Mouse (Mus musculus) T-helper 2 cell (primary cell): ENCODE measurements around the gene Fgf3.

ENCODE experiments used
- in situ Hi-C: fragments of 300-600 bp; cut with MboI, MseI; formaldehyde crosslinking; loops from one replicate; pipeline ENCODE4 v1.15.1; 2025; ENCODE audit warnings: high pct_unique_total_duplicates

The Fgf3 gene

DNA sequence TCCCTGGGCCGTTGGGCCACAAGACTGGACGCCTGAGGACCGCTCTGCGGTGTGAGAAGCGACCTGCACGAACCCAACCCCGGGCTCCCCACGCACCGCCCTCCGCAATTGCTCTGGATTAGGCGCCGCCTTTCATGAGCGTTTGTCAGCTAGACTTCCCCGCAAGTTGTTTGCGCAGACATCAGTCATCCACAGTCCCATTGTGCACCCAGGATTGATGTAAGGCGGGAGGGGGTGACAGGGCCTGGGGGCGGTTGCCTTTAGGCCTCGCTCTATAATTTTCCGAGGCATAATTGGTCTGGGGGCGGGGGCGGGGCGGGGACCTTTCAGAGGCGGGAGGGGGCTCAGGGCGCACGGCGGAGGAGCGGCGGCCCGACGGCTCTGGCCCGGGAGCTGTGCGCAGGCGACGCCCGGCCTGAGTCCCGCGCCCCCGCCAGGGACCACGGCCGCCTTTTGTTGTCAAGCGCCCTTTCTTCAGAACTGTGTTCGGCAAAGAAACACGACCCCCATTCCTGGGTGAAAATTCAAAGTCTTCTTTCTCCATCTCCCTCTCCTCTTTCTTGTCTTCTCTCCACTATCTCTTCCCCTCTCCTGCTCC, at the start of gene Fgf3:
Gene Fgf3, plus strand, starts transcription at position 193 of the 598 bp plus-strand sequence.
- in situ Hi-C loops, result no loop called here

GRCm38 (mm10) chr7:144788631-144789030, 49.3 kb upstream of the Fgf3 start:
- in situ Hi-C loops, result no loop called here

GRCm38 (mm10) chr7:144789601-144790556, 48.0 kb upstream of the Fgf3 start:
- in situ Hi-C loops, result no loop called here

DNA sequence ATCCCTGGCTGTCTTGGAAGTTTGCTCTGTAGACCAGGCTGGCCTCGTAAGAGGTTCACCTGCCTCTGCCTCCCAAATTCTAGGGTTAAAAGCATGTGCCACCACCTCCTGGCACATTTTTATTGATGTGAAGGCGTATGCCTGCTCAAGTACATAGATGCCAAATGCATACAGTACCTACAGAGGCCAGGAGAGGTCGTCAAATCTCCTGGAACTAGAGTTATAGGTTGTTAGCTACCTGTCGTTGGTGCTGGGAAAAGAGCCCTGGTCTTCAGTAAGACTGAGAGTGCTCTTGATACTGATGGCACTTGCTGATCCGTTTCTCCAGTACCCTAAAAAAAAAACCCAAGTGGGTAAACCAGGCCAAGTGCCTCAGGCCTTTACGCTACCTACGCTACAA, 46.5 kb upstream of the Fgf3 start:
- in situ Hi-C loops, result no loop called here

DNA sequence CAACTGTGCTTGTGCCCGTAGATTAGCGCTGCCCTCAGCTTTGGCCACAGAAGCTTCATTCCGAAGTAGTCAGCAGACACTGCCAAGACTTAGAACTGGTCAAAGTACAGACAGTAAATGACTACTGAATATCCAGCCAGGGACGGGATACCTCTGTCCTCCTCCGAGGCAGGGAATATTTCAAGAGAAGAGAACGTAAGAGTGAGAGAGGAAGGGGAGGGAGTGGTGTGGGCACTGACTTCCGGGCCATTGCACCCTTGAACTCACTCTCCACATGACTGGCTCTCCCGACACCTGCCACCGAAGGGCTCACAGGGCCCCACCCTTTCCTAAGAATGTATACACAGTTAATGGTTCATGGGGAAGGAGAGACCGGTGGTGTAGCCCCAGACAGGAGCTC, 44.6 kb upstream of the Fgf3 start:
- in situ Hi-C loops, result no loop called here

DNA sequence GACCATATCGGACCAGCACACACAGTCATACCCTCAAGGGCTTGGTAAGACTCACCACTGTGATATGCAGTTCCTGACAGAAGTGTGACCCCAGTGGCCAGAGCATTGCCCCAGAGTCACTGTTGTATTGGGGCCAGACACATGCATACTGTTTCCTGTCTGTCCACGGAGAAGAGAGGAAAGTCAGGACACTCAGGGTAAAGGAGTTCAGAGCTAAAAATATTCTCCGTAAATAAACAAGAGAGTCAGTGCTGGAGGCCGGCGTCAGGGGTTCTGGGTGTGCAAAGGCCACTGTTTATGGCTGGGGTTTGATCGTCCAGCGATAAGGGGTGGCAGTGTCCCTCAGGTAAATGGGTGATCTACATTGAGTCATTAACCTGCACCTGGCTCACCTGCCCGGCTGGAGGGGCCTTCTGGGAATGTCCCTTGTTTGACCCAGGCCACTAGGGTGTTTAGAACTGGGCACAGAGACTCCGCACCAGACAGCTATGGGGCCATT, 41.9 kb upstream of the Fgf3 start:
- in situ Hi-C loops, result no loop called here

GRCm38 (mm10) chr7:144796986-144797735, 40.7 kb upstream of the Fgf3 start:
- in situ Hi-C loops, result no loop called here

GRCm38 (mm10) chr7:144798471-144798870, 39.4 kb upstream of the Fgf3 start:
- in situ Hi-C loops, result no loop called here

DNA sequence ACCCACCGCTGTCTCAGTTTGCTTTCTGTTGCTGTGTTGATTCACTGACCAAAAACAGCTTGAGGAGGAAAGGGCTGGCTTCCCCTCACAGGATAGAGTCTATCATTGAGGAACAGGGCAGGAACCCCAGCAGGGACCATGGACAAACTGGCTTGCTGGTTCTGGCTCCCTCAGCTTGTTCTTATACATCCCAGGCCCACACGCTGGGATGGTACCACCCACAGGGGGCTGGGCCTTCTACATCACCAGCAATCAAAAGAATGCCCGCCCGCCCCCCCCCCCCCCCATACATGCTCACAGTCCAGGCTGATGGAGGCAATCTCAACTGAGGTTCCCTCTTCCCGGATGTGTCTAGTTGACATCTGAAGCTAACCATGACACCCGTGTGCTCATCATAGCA, 30.8 kb upstream of the Fgf3 start:
- in situ Hi-C loops, result no loop called here

DNA sequence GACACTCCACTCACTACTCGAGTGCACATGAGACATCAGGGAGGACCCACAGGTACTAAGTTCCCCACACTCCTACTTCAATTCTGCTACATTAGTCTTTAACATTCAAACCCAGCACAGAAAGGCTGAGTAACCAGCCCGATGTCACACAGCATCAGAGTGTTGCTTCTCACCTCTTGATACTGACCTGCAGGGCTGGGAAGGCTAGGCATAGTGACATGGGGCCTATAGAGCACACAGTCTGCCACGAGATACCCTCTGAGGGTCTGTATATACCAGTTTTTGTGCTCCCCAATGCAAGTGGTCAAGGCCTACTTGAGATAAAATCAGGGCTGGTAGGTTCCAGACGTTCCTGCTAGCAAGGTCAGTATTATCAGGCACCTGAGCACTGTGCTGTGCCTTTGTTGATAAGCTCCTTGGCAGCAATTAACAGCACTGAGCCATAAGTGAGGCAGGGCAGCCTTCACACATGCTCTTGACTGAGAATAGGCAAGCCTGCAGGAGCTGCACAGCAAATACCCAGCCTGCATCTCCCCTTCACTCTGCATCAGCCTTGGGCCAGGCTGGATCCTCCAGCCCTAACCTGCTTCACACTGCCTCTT, 29.8 kb upstream of the Fgf3 start:
- in situ Hi-C loops, result no loop called here

DNA sequence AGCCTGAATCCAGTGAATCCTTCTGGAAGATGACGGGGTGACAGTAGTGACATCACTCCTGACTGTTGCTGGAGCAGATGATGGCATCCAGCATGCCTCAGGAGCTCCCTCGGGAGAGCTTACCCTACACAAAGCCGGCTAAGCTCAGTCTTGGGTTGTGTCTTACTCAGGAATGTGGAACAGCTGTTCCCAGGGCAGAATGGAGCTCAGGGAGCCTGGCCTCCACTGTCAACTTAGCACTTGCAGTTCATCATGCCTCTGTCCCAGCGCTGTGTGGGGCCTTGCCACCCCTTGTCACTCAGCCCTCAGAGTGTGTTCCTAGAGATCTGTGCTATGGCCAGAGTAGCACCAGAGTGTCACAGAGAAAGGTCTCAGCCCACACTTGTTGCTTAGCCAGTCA, 26.4 kb upstream of the Fgf3 start:
- in situ Hi-C loops, result no loop called here

- in situ Hi-C loops, result no loop called here
These were observed 16.0 kb upstream of the Fgf3 start for GRCm38 (mm10) chr7:144821901-144822300.

DNA sequence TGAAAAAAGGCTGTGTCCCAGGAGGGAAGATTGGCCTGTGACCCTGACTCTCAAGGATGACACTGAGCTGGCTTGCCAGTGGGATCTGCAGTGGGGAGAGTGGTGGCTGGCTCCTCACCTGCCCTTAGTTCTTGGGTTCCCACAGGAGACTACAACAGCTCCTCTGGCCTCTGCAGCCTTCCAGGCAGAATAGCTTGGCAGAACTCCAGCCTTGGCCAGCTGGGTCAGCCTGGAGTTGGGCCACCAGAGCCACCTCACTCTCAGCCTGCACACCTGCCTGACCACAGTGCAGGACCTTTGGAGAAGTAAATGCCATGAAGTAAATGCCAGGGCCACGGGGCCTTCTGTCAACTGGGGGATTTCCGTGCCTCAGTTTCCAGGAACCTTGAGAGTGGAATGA, 13.9 kb upstream of the Fgf3 start:
- in situ Hi-C loops, result no loop called here

DNA sequence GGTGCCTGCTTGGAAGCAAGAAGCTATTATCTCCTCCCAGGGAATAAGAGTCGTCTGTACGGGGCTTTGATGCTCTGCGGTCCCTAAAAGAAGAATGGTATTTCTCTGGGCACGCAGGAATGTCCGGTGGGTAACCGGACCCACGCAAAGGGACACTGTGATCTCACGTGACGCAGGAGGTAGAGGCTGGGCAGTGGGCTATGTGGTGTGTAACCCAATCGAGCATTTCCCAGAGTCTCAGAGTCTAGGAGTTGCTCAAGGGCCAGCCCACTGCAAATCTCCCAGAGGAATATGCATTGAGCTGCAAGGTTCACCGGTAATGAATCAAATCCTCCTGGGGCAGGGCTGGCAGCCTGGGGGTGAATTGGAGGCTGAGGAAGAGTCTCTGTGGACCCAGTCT, 9.5 kb upstream of the Fgf3 start:
- in situ Hi-C loops, result no loop called here

GRCm38 (mm10) chr7:144838522-144839503, 930 bp downstream of the Fgf3 start:
- in situ Hi-C loops, result no loop called here

DNA sequence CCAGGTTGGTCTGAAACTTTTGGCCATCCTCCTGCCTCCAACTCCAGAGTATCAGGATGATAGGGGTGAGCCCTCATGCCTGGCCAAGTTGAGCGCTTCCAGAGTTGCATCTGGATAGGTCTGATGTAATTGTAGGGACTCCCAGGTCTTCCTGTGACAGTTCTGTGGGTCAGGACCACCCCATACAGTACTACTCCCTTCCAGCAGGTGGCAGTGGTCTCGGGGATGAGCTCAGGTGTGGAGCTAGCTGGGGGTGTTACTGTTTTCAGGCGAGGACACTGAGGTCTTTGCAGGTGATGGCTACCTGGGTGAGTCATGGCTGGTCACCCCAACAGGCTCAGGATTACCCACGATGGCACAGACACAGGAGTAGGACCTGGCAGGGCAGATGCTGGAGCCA, 8.3 kb downstream of the Fgf3 start:
- in situ Hi-C loops, result no loop called here

GRCm38 (mm10) chr7:144847067-144847466, 9.2 kb downstream of the Fgf3 start, which contains the start of gene Fgf4:
Gene Fgf4 (plus strand): TSS chr7:144847367.
- in situ Hi-C loops, result no loop called here

GRCm38 (mm10) chr7:144851321-144851720, 13.4 kb downstream of the Fgf3 start:
- in situ Hi-C loops, result loop anchor here (5.0 kb wide), 1 partner anchor 41 kb away; no protein-coding TSS in a partner anchor

GRCm38 (mm10) chr7:144854966-144855365, 17.1 kb downstream of the Fgf3 start:
- in situ Hi-C loops, result loop anchor here (5.0 kb wide), 1 partner anchor 37 kb away; no protein-coding TSS in a partner anchor

DNA sequence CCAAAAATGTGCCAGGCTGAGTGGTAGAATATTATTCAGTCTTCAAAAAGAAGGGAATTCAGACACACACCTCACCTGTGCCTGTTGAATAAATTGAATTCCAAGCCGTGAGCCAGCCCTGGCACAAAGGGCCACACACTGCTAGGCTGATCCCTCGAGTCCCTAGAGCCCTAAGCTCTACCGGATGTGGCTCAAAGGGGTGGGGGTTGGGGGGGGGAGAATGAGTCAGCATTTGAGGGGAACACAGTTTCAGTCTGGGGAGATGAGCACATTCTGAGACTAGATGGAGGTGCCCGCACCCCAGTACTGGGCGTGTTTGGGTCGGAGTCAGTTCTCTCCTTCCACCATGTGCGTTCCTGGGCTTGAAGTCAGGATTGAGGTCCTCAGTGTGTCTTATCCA, 19.3 kb downstream of the Fgf3 start:
- in situ Hi-C loops, result no loop called here
